Mouse (Mus musculus): ENCODE measurements around the gene Ccdc88c. TPM values are rescaled to one million over a fixed set of nuclear protein-coding genes. Genes with fewer than 3 reads are reported as not detected.

Ccdc88c gene
- polyA plus RNA-seq, 1 experiment from 2014 or later, result 5.7 TPM

GRCm38 (mm10) chr12:100890548-100890947 is 138.3 kb downstream of the Ccdc88c start:
- ATAC-seq (ENCODE audit: low FRiP score, low TSS enrichment), result no peak

GRCm38 (mm10) chr12:100887801-100888258 is 141.0 kb downstream of the Ccdc88c start:
- H3K36me3 ChIP-seq (ENCODE audit: control insufficient read depth, insufficient read depth, low read length), result no peaks in the 10 kb centered on the region
- H3K9me3 ChIP-seq (ENCODE audit: control insufficient read depth, low read length), result no peaks in the 10 kb centered on the region
- H3K9ac ChIP-seq (ENCODE audit: low read length), result no peak overlapping the region
- no peaks in the 10 kb centered on the region for H3K4me1 ChIP-seq (replicated peaks; ENCODE audit: control insufficient read depth, insufficient read depth)
- ATAC-seq (ENCODE audit: low FRiP score, low TSS enrichment) (peak; percentile 67; the same call in 1 of the 2 replicates), DNase-seq (ENCODE audit: low spot score) (peak; percentile 32)
- TF ChIP-seq EP300 (optimal IDR thresholded peaks at IDR 0.05), result no peak
- peak; percentile 25; the same call in 1 of the 2 replicates for TF ChIP-seq CTCF (IDR thresholded peaks at IDR 0.05; ENCODE audit: low read depth)
- H3K27me3 ChIP-seq (ENCODE audit: control insufficient read depth, insufficient read depth, low read length), result no peaks in the 10 kb centered on the region; the same call in 1 of the 2 replicates
- WGBS, result 18% methylated on average over 12 of the region's 12 CpGs
- H3K4me2 ChIP-seq (replicated peaks; ENCODE audit: low read depth), result no peak overlapping the region
- H3K27ac ChIP-seq (replicated peaks), result no peak overlapping the region
- H3K4me3 ChIP-seq (ENCODE audit: low read depth, low read length), result no peak overlapping the region

More at GRCm38 (mm10) chr12:100890548-100890947, 138.3 kb downstream of the Ccdc88c start:
- Histone ChIP-seq H3K27ac (replicated peaks) (no peak overlapping the region), H3K36me3 (ENCODE audit: control insufficient read depth, insufficient read depth, low read length) (no peaks in the 10 kb centered on the region), H3K4me3 (ENCODE audit: low read depth, low read length) (no peak overlapping the region), H3K27me3 (ENCODE audit: control insufficient read depth, insufficient read depth, low read length) (no peaks in the 10 kb centered on the region; the same call in 1 of the 2 replicates), H3K4me2 (replicated peaks; ENCODE audit: low read depth) (no peak overlapping the region), H3K9ac (ENCODE audit: low read length) (no peak overlapping the region), H3K4me1 (replicated peaks; ENCODE audit: control insufficient read depth, insufficient read depth) (no peaks in the 10 kb centered on the region), H3K9me3 (ENCODE audit: control insufficient read depth, low read length) (no peaks in the 10 kb centered on the region)
- no peak for TF ChIP-seq EP300 (optimal IDR thresholded peaks at IDR 0.05)
- TF ChIP-seq CTCF (IDR thresholded peaks at IDR 0.05; ENCODE audit: low read depth), result no peak
- DNase-seq (ENCODE audit: low spot score), result no peak
- WGBS, result 78% methylated on average over 3 of the region's 3 CpGs

GRCm38 (mm10) chr12:100886877-100887276 is 142.0 kb downstream of the Ccdc88c start:
- H3K9ac ChIP-seq (ENCODE audit: low read length), result no peak overlapping the region
- no peaks in the 10 kb centered on the region for H3K9me3 ChIP-seq (ENCODE audit: control insufficient read depth, low read length)
- H3K4me1 ChIP-seq (replicated peaks; ENCODE audit: control insufficient read depth, insufficient read depth), result no peaks in the 10 kb centered on the region
- no peak overlapping the region for H3K4me3 ChIP-seq (ENCODE audit: low read depth, low read length)
- WGBS, result 84% methylated on average over 4 of the region's 4 CpGs
- H3K27me3 ChIP-seq (ENCODE audit: control insufficient read depth, insufficient read depth, low read length), result no peaks in the 10 kb centered on the region; the same call in 1 of the 2 replicates
- H3K27ac ChIP-seq (replicated peaks), result no peak overlapping the region
- ATAC-seq (ENCODE audit: low FRiP score, low TSS enrichment) (no peak), DNase-seq (ENCODE audit: low spot score) (no peak)
- no peak for TF ChIP-seq EP300 (optimal IDR thresholded peaks at IDR 0.05)
- TF ChIP-seq CTCF (IDR thresholded peaks at IDR 0.05; ENCODE audit: low read depth), result no peak
- no peak overlapping the region for H3K4me2 ChIP-seq (replicated peaks; ENCODE audit: low read depth)
- H3K36me3 ChIP-seq (ENCODE audit: control insufficient read depth, insufficient read depth, low read length), result no peaks in the 10 kb centered on the region

GRCm38 (mm10) chr12:100885585-100885984 is 143.3 kb downstream of the Ccdc88c start:
- no peaks in the 10 kb centered on the region for H3K9me3 ChIP-seq (ENCODE audit: control insufficient read depth, low read length)
- H3K4me1 ChIP-seq (replicated peaks; ENCODE audit: control insufficient read depth, insufficient read depth), result no peaks in the 10 kb centered on the region
- no peak overlapping the region for H3K4me3 ChIP-seq (ENCODE audit: low read depth, low read length)
- TF ChIP-seq EP300 (optimal IDR thresholded peaks at IDR 0.05) (no peak), CTCF (IDR thresholded peaks at IDR 0.05; ENCODE audit: low read depth) (no peak)
- DNase-seq (ENCODE audit: low spot score), result no peak
- H3K27ac ChIP-seq (replicated peaks), result no peak overlapping the region
- H3K27me3 ChIP-seq (ENCODE audit: control insufficient read depth, insufficient read depth, low read length), result no peaks in the 10 kb centered on the region; the same call in 1 of the 2 replicates
- 95% methylated on average over 3 of the region's 3 CpGs for WGBS
- H3K36me3 ChIP-seq (ENCODE audit: control insufficient read depth, insufficient read depth, low read length), result no peaks in the 10 kb centered on the region
- H3K4me2 ChIP-seq (replicated peaks; ENCODE audit: low read depth), result no peak overlapping the region
- H3K9ac ChIP-seq (ENCODE audit: low read length), result no peak overlapping the region
- ATAC-seq (ENCODE audit: low FRiP score, low TSS enrichment), result no peak

- no peak for TF ChIP-seq EP300 (optimal IDR thresholded peaks at IDR 0.05)
- no peak for TF ChIP-seq CTCF (IDR thresholded peaks at IDR 0.05; ENCODE audit: low read depth)
- H3K36me3 ChIP-seq (ENCODE audit: control insufficient read depth, insufficient read depth, low read length), result no peaks in the 10 kb centered on the region
- no peaks in the 10 kb centered on the region for H3K4me1 ChIP-seq (replicated peaks; ENCODE audit: control insufficient read depth, insufficient read depth)
- H3K27me3 ChIP-seq (ENCODE audit: control insufficient read depth, insufficient read depth, low read length), result no peaks in the 10 kb centered on the region; the same call in 1 of the 2 replicates
- H3K4me3 ChIP-seq (ENCODE audit: low read depth, low read length), result no peak overlapping the region
- H3K9ac ChIP-seq (ENCODE audit: low read length), result no peak overlapping the region
- 28% methylated on average over 7 of the region's 7 CpGs for WGBS
- DNase-seq (ENCODE audit: low spot score) (no peak), ATAC-seq (ENCODE audit: low FRiP score, low TSS enrichment) (peak; percentile 25; the same call in 1 of the 2 replicates)
- no peak overlapping the region for H3K27ac ChIP-seq (replicated peaks)
- no peak overlapping the region for H3K4me2 ChIP-seq (replicated peaks; ENCODE audit: low read depth)
- H3K9me3 ChIP-seq (ENCODE audit: control insufficient read depth, low read length), result no peaks in the 10 kb centered on the region
Observed at GRCm38 (mm10) chr12:100883168-100883567, 145.7 kb downstream of the Ccdc88c start.

GRCm38 (mm10) chr12:100878556-100878955 is 150.3 kb downstream of the Ccdc88c start:
- Histone ChIP-seq H3K4me1 (replicated peaks; ENCODE audit: control insufficient read depth, insufficient read depth) (no peaks in the 10 kb centered on the region), H3K27ac (replicated peaks) (no peak overlapping the region), H3K36me3 (ENCODE audit: control insufficient read depth, insufficient read depth, low read length) (no peaks in the 10 kb centered on the region), H3K4me3 (ENCODE audit: low read depth, low read length) (no peak overlapping the region), H3K27me3 (ENCODE audit: control insufficient read depth, insufficient read depth, low read length) (no peaks in the 10 kb centered on the region), H3K9ac (ENCODE audit: low read length) (no peak overlapping the region), H3K4me2 (replicated peaks; ENCODE audit: low read depth) (no peak overlapping the region), H3K9me3 (ENCODE audit: control insufficient read depth, low read length) (no peaks in the 10 kb centered on the region)
- 92% methylated on average over 16 of the region's 16 CpGs for WGBS
- ATAC-seq (ENCODE audit: low FRiP score, low TSS enrichment), result no peak
- TF ChIP-seq CTCF (IDR thresholded peaks at IDR 0.05; ENCODE audit: low read depth) (no peak), EP300 (optimal IDR thresholded peaks at IDR 0.05) (no peak)
- no peak for DNase-seq (ENCODE audit: low spot score)

Data from stomach, postnatal 0 days (tissue).